In genomic region chr1:72313399-72314039, GRCm38 (mm10) we compare ENCODE assay signal across 9 mouse cellular contexts. TPM values are rescaled to one million over a fixed set of nuclear protein-coding genes. Genes with fewer than 3 reads are reported as not detected.
DNase-seq lines count a peak whose midpoint lies in the region; ATAC-seq lines count a peak whose summit lies in the region.
"Had no signal": no experiment of that assay in that cellular context is flagged by ENCODE, and none has a peak within 500 bp of the region (broad histone marks: within the 10 kb centered on the region; RNA-seq: fewer than 3 reads in every experiment).

No protein-coding gene starts in this region.

- no peaks in the 10 kb centered on the region for H3K27me3 ChIP-seq in hindbrain, embryonic 11.5 days (ENCODE audit: control insufficient read depth, insufficient read depth, low read length)
- H3K27me3 ChIP-seq in hindbrain, embryonic 13.5 days, result no peaks in the 10 kb centered on the region
- H3K27me3 ChIP-seq in hindbrain, embryonic 16.5 days (replicated peaks; ENCODE audit: control insufficient read depth, insufficient read depth, low read length), result no peaks in the 10 kb centered on the region

- H3K4me3 ChIP-seq in hindbrain, embryonic 11.5 days (ENCODE audit: low read depth, low read length), result no peak overlapping the region
- no peak overlapping the region for H3K4me3 ChIP-seq in hindbrain, embryonic 13.5 days
- no peak overlapping the region for H3K4me3 ChIP-seq in hindbrain, embryonic 16.5 days (ENCODE audit: low read length)

- H3K4me1 ChIP-seq in hindbrain, embryonic 11.5 days (replicated peaks; ENCODE audit: control insufficient read depth, insufficient read depth, low read length), result no peaks in the 10 kb centered on the region
- H3K4me1 ChIP-seq in hindbrain, embryonic 13.5 days (replicated peaks), result peaks cover 13% of the 10 kb centered on the region
- no peaks in the 10 kb centered on the region for H3K4me1 ChIP-seq in hindbrain, embryonic 16.5 days (ENCODE audit: control insufficient read depth, insufficient read depth, low read depth, low read length)

- WGBS in hindbrain, embryonic 11.5 days, result 80% methylated on average over 5 of the region's 5 CpGs
- WGBS in hindbrain, embryonic 13.5 days, result 78% methylated on average over 5 of the region's 5 CpGs
- WGBS in hindbrain, embryonic 16.5 days, result 73% methylated on average over 5 of the region's 5 CpGs

- H3K9me3 ChIP-seq in hindbrain, embryonic 11.5 days (ENCODE audit: control insufficient read depth, low read length), result no peaks in the 10 kb centered on the region
- no peaks in the 10 kb centered on the region for H3K9me3 ChIP-seq in hindbrain, embryonic 13.5 days
- no peaks in the 10 kb centered on the region for H3K9me3 ChIP-seq in hindbrain, embryonic 16.5 days (ENCODE audit: control insufficient read depth, low read length)

- ATAC-seq in hindbrain, embryonic 11.5 days (ENCODE audit: low FRiP score), result no peak
- ATAC-seq in hindbrain, embryonic 13.5 days (ENCODE audit: low FRiP score), result no peak; the same call in 1 of the 2 replicates
- ATAC-seq in inflammation-experienced regulatory T-cells, adult 6 months, result peak; percentile 60
- ATAC-seq in hindbrain, embryonic 16.5 days, result no peak

- H3K9ac ChIP-seq in hindbrain, embryonic 11.5 days (ENCODE audit: low read depth, low read length), result no peak overlapping the region
- H3K9ac ChIP-seq in hindbrain, embryonic 13.5 days, result no peak overlapping the region
- no peak overlapping the region for H3K9ac ChIP-seq in hindbrain, embryonic 16.5 days (ENCODE audit: low read depth, low read length)

- H3K36me3 ChIP-seq in hindbrain, embryonic 11.5 days (ENCODE audit: control insufficient read depth, insufficient read depth, low read length), result no peaks in the 10 kb centered on the region
- H3K36me3 ChIP-seq in hindbrain, embryonic 13.5 days, result peaks cover 16% of the 10 kb centered on the region
- H3K36me3 ChIP-seq in hindbrain, embryonic 16.5 days (ENCODE audit: control insufficient read depth, insufficient read depth, low read length), result no peaks in the 10 kb centered on the region

- no peak overlapping the region for H3K4me2 ChIP-seq in hindbrain, embryonic 11.5 days (replicated peaks; ENCODE audit: low read depth, low read length)
- no peak overlapping the region for H3K4me2 ChIP-seq in hindbrain, embryonic 13.5 days
- H3K4me2 ChIP-seq in hindbrain, embryonic 16.5 days (ENCODE audit: low read length), result no peak overlapping the region

- DNase-seq in hindbrain, embryonic 11.5 days (ENCODE audit: low spot score), result peak; percentile 62
- DNase-seq in CD4-positive helper T cell, adult 2 months (ENCODE audit: low read depth, low spot score), result peak; percentile 47
- peak; percentile 62 for DNase-seq in adipocyte (ENCODE audit: low spot score)
- no peak for DNase-seq in urinary bladder, postnatal 36 days (ENCODE audit: low spot score in 2 of 2)
- no peak for DNase-seq in thymus, postnatal 25 days

- no peak overlapping the region for H3K27ac ChIP-seq in hindbrain, embryonic 11.5 days (ENCODE audit: low read depth, low read length)
- no peak overlapping the region for H3K27ac ChIP-seq in hindbrain, embryonic 13.5 days
- no peak overlapping the region for H3K27ac ChIP-seq in hindbrain, embryonic 16.5 days (ENCODE audit: low read depth, low read length)

RNA-seq across cellular contexts. Expression of gene Xrcc5, which starts 6.3 kb away (rescaled TPM):
- 53.2 and 57.5 TPM in 2 replicates for polyA plus RNA-seq in hindbrain, embryonic 11.5 days (2014; fragmentation: Nextera tagmentation; extraction: Ambion mirVana)
- polyA plus RNA-seq in hindbrain, embryonic 13.5 days (2015; fragmentation: Nextera tagmentation; extraction: Ambion mirVana), result 26.0 and 26.5 TPM in 2 replicates
- 10 to 100 TPM; 23.7 to 29.9 (median 26.1) TPM for polyA plus RNA-seq in inflammation-experienced regulatory T-cells, adult 6 months (2017; shearing (Covaris generic))
- polyA plus RNA-seq in hindbrain, embryonic 16.5 days (2015; fragmentation: Nextera tagmentation; extraction: Ambion mirVana), result 15.9 and 17.3 TPM in 2 replicates

RNA-seq across cellular contexts. Expression of gene Tmem169, which starts 29.4 kb away (rescaled TPM):
- polyA plus RNA-seq in hindbrain, embryonic 11.5 days (2014; fragmentation: Nextera tagmentation; extraction: Ambion mirVana), result 25.5 TPM in 2 replicates
- polyA plus RNA-seq in hindbrain, embryonic 13.5 days (2015; fragmentation: Nextera tagmentation; extraction: Ambion mirVana), result 42.3 and 46.8 TPM in 2 replicates
- not detected for polyA plus RNA-seq in inflammation-experienced regulatory T-cells, adult 6 months (2017; shearing (Covaris generic))
- polyA plus RNA-seq in hindbrain, embryonic 16.5 days (2015; fragmentation: Nextera tagmentation; extraction: Ambion mirVana), result 34.2 and 38.7 TPM in 2 replicates
- polyA plus RNA-seq: spleen, adult 2 months had no signal

RNA-seq across cellular contexts. Expression of gene Pecr, which starts 29.4 kb away (rescaled TPM):
- polyA plus RNA-seq in hindbrain, embryonic 11.5 days (2014; fragmentation: Nextera tagmentation; extraction: Ambion mirVana), result 14.0 and 16.4 TPM in 2 replicates
- polyA plus RNA-seq in hindbrain, embryonic 13.5 days (2015; fragmentation: Nextera tagmentation; extraction: Ambion mirVana), result 8.8 and 8.9 TPM in 2 replicates
- 1 to 10 TPM; 3.4 to 4.2 (median 4.1) TPM for polyA plus RNA-seq in inflammation-experienced regulatory T-cells, adult 6 months (2017; shearing (Covaris generic))
- polyA plus RNA-seq in hindbrain, embryonic 16.5 days (2015; fragmentation: Nextera tagmentation; extraction: Ambion mirVana), result 9.4 and 10.6 TPM in 2 replicates

Comparison
In these comparisons a context has a peak if more than half of its experiments do, and no peak if none do; other contexts are left out.
1. DNase-seq: peak in hindbrain, embryonic 11.5 days (single experiment), CD4-positive helper T cell, adult 2 months (single experiment) and adipocyte (single experiment); none in urinary bladder, postnatal 36 days (0 of 2) and thymus, postnatal 25 days (single experiment).
2. RNA of gene Tmem169, which starts 29.4 kb away (polyA plus RNA-seq): 42.3 to 46.8 TPM in hindbrain, embryonic 13.5 days, 34.2 to 38.7 TPM in hindbrain, embryonic 16.5 days and 25.5 TPM in hindbrain, embryonic 11.5 days; not detected in inflammation-experienced regulatory T-cells, adult 6 months; every median in the first group is over 10 times any median in the second.